Mouse (Mus musculus) CH12.LX (cell line): ENCODE data around the gene Gm5108. TPM values are rescaled to one million over a fixed set of nuclear protein-coding genes. Genes with fewer than 3 reads are reported as not detected.

ENCODE experiments used
- DNase-seq: peaks from one replicate; pipeline ENCODE4 v3.0.0-alpha.2; 2013; ENCODE audit errors: extremely low read depth
- H3K27ac ChIP-seq: 2 replicates; pipeline ENCODE4 v1.5.1; 2012; ENCODE audit warnings: low read depth, mild to moderate bottlenecking, control low read depth, moderate library complexity; ENCODE audit not compliant: insufficient read depth
- H3K27me3 ChIP-seq: replicated peaks from 2 replicates; pipeline ENCODE3; 2012; ENCODE audit warnings: inconsistent platforms
- H3K36me3 ChIP-seq, 2 experiments: replicated peaks in 1 of 2; 2 replicates each; pipeline versions ENCODE3 to v1.6.1; 2012; ENCODE audit warnings: inconsistent platforms in 1 of 2, low read length in 1 of 2, mild to moderate bottlenecking in 1 of 2, mixed read lengths in 1 of 2, moderate library complexity in 1 of 2; ENCODE audit not compliant: control insufficient read depth in 1 of 2, insufficient read depth in 1 of 2
- H3K4me1 ChIP-seq, 2 experiments: 2 replicates each; pipeline ENCODE4 v1.6.1; 2012; ENCODE audit warnings: inconsistent platforms in 1 of 2, moderate library complexity in 1 of 2; ENCODE audit not compliant: insufficient read depth in 2 of 2, control insufficient read depth in 1 of 2
- H3K4me2 ChIP-seq: 2 replicates; pipeline ENCODE4 v1.6.1; 2012; ENCODE audit warnings: low read depth, mild to moderate bottlenecking, control low read depth; ENCODE audit not compliant: poor library complexity, insufficient read depth, severe bottlenecking
- H3K4me3 ChIP-seq, 3 experiments: fragments of 150-350 bp in 1 of 3; sonication (generic) in 1 of 3; replicated peaks in 1 of 3; 2 replicates each; pipeline versions ENCODE3 to v1.5.1; 2011 to 2012; ENCODE audit warnings: low read depth in 2 of 3, low read length in 2 of 3, mild to moderate bottlenecking in 2 of 3, moderate library complexity in 2 of 3, control low read depth in 1 of 3, improper control_type of control experiment in 1 of 3, inconsistent platforms in 1 of 3, mixed read lengths in 1 of 3; ENCODE audit not compliant: poor library complexity in 1 of 3
- H3K79me2 ChIP-seq: replicated peaks from 2 replicates; pipeline ENCODE4 v1.6.1; 2012; ENCODE audit warnings: mild to moderate bottlenecking, moderate library complexity; ENCODE audit not compliant: control insufficient read depth, poor library complexity, insufficient read depth, severe bottlenecking; ENCODE audit errors: extremely low read depth
- H3K9ac ChIP-seq: 2 replicates; pipeline ENCODE4 v1.6.1; 2012; ENCODE audit warnings: low read depth, mild to moderate bottlenecking, control low read depth, moderate library complexity; ENCODE audit not compliant: insufficient read depth
- H3K9me3 ChIP-seq: replicated peaks from 2 replicates; pipeline ENCODE3; 2012; ENCODE audit warnings: low read length, inconsistent platforms, mixed read lengths
- CHD1 ChIP-seq: IDR thresholded peaks from 2 replicates; pipeline ENCODE4 v1.6.1; 2012; ENCODE audit warnings: low read depth, low read length, improper control_type of control experiment, inconsistent platforms
- CHD2 ChIP-seq: IDR thresholded peaks from 2 replicates; pipeline ENCODE4 v1.6.1; 2011; ENCODE audit warnings: low read length, improper control_type of control experiment
- CTCF ChIP-seq, 2 experiments: IDR thresholded peaks in 1 of 2; conservative IDR thresholded peaks in 1 of 2; 2 replicates each; pipeline ENCODE4 v1.5.1; 2011 to 2012; ENCODE audit warnings: low read depth in 2 of 2, low read length in 2 of 2, improper control_type of control experiment in 1 of 2, inconsistent platforms in 1 of 2, mild to moderate bottlenecking in 1 of 2, moderate library complexity in 1 of 2
- E2F4 ChIP-seq: IDR thresholded peaks from 2 replicates; pipeline ENCODE4 v1.6.1; 2011; ENCODE audit warnings: low read depth, low read length, improper control_type of control experiment; ENCODE audit not compliant: insufficient replicate concordance
- EP300 ChIP-seq: IDR thresholded peaks from 2 replicates; pipeline ENCODE4 v1.6.1; 2011; ENCODE audit warnings: low read length, improper control_type of control experiment
- ETS1 ChIP-seq: conservative IDR thresholded peaks from 2 replicates; pipeline ENCODE4 v1.6.1; 2012; ENCODE audit warnings: low read depth, mild to moderate bottlenecking, inconsistent platforms, low read length, improper control_type of control experiment, moderate library complexity
- GABPA ChIP-seq: IDR thresholded peaks from 2 replicates; pipeline ENCODE4 v1.6.1; 2012; ENCODE audit warnings: low read depth, low read length, improper control_type of control experiment, inconsistent platforms; ENCODE audit not compliant: insufficient replicate concordance
- MAFK ChIP-seq: IDR thresholded peaks from 2 replicates; pipeline ENCODE4 v1.6.1; 2011; ENCODE audit warnings: low read length, improper control_type of control experiment; ENCODE audit not compliant: insufficient replicate concordance
- MAZ ChIP-seq: IDR thresholded peaks from 2 replicates; pipeline ENCODE4 v1.6.1; 2012; ENCODE audit warnings: low read depth, mild to moderate bottlenecking, inconsistent platforms, low read length, improper control_type of control experiment, moderate library complexity
- MEF2A ChIP-seq: IDR thresholded peaks from 2 replicates; pipeline ENCODE4 v1.6.1; 2014; ENCODE audit warnings: low read depth, mild to moderate bottlenecking, inconsistent platforms, low read length, improper control_type of control experiment, borderline replicate concordance
- NELFE ChIP-seq: IDR thresholded peaks from 2 replicates; pipeline ENCODE4 v1.6.1; 2011; ENCODE audit warnings: low read depth, low read length, improper control_type of control experiment
- PAX5 ChIP-seq: IDR thresholded peaks from 2 replicates; pipeline ENCODE4 v1.6.1; 2012; ENCODE audit warnings: low read length, inconsistent platforms, mixed read lengths
- RCOR1 ChIP-seq: conservative IDR thresholded peaks from 2 replicates; pipeline ENCODE4 v1.6.1; 2012; ENCODE audit warnings: low read depth, mild to moderate bottlenecking, inconsistent platforms, low read length, improper control_type of control experiment
- SIN3A ChIP-seq: IDR thresholded peaks from 2 replicates; pipeline ENCODE4 v1.6.1; 2012; ENCODE audit warnings: low read length, improper control_type of control experiment, inconsistent platforms
- SMC3 ChIP-seq: IDR thresholded peaks from 2 replicates; pipeline ENCODE4 v1.6.1; 2011; ENCODE audit warnings: low read depth, low read length, improper control_type of control experiment
- TBP ChIP-seq: conservative IDR thresholded peaks from 2 replicates; pipeline ENCODE4 v1.6.1; 2011; ENCODE audit warnings: low read depth, low read length, improper control_type of control experiment
- UBTF ChIP-seq: IDR thresholded peaks from 2 replicates; pipeline ENCODE4 v1.6.1; 2012; ENCODE audit warnings: low read depth, mild to moderate bottlenecking, inconsistent platforms, low read length, improper control_type of control experiment, moderate library complexity
- USF1 ChIP-seq: IDR thresholded peaks from 2 replicates; pipeline ENCODE4 v1.6.1; 2014; ENCODE audit warnings: low read depth, mild to moderate bottlenecking, inconsistent platforms, low read length, improper control_type of control experiment
- USF2 ChIP-seq: conservative IDR thresholded peaks from 2 replicates; pipeline ENCODE4 v1.6.1; 2011; ENCODE audit warnings: low read depth, low read length, improper control_type of control experiment
- ZKSCAN1 ChIP-seq: IDR thresholded peaks from 2 replicates; pipeline ENCODE4 v1.6.1; 2012; ENCODE audit warnings: low read depth, inconsistent platforms, low read length, improper control_type of control experiment, borderline replicate concordance
- dilution Hi-C: fragments of 300-500 bp; cut with MboI; formaldehyde crosslinking; loops from 2 replicates; pipeline ENCODE4 v1.14.3; 2020; ENCODE audit warnings: low sequenced_read_pairs; ENCODE audit not compliant: extremely low pct_unique_long_range_greater_than_20kb, extremely low pct_ligation_motif_present
- in situ Hi-C: fragments of 300-500 bp; cut with MboI; formaldehyde crosslinking; loops from 3 replicates; pipeline ENCODE4 v1.14.3; 2019; ENCODE audit warnings: low sequenced_read_pairs, low pct_ligation_motif_present, low pct_unique_long_range_greater_than_20kb, mixed read lengths
- polyA plus RNA-seq: library from polyadenylated mRNA; unstranded; fragments of >175 nt; gene quantifications from 2 replicates; pipeline ENCODE4 v1.2.1, GENCODE M21; 2012; ENCODE audit warnings: low read depth; ENCODE audit not compliant: insufficient read length
- total RNA-seq, 2 experiments: library from RNA; depleted of rRNA; stranded (reverse); fragments of 300-350 nt in 1 of 2; fragments of >200 nt in 1 of 2; gene quantifications; 2 replicates each; pipeline ENCODE4 v1.2.3; 2012 to 2014

Gm5108 gene
- total and polyA plus RNA-seq, 3 experiments, result not detected

GRCm38 (mm10) chr5:67947006-67947405 lies 5.5 kb downstream of the Gm5108 start:
- no peak for DNase-seq
- in situ Hi-C loops, result no loop called here
- no peak overlapping the region for H3K4me2 ChIP-seq
- H3K4me3 ChIP-seq, result no peak overlapping the region
- no peaks in the 10 kb centered on the region for H3K36me3 ChIP-seq
- TF ChIP-seq CHD1 (no peak), GABPA (no peak), MAZ (no peak), NELFE (no peak), TBP (no peak), SMC3 (no peak), USF1 (no peak), MEF2A (no peak)
- TF ChIP-seq, all 38 proteins: peak for 0
- Histone ChIP-seq H3K79me2 (no peaks in the 10 kb centered on the region), H3K27me3 (no peaks in the 10 kb centered on the region), H3K4me1 (no peaks in the 10 kb centered on the region), H3K27ac (no peak overlapping the region), H3K9me3 (no peaks in the 10 kb centered on the region), H3K9ac (no peak overlapping the region)
- dilution Hi-C loops, result no loop called here

GRCm38 (mm10) chr5:67948074-67948473 lies 6.6 kb downstream of the Gm5108 start:
- Histone ChIP-seq H3K4me2 (no peak overlapping the region), H3K9ac (no peak overlapping the region), H3K27ac (no peak overlapping the region), H3K4me3 (no peak overlapping the region), H3K4me1 (no peaks in the 10 kb centered on the region), H3K79me2 (no peaks in the 10 kb centered on the region), H3K27me3 (no peaks in the 10 kb centered on the region), H3K36me3 (no peaks in the 10 kb centered on the region), H3K9me3 (no peaks in the 10 kb centered on the region)
- TF ChIP-seq USF1, result no peak
- no peak for TF ChIP-seq UBTF
- no peak for TF ChIP-seq CHD2
- TF ChIP-seq RCOR1, result no peak
- no peak for TF ChIP-seq ETS1
- TF ChIP-seq ZKSCAN1, result no peak
- TF ChIP-seq EP300, result no peak
- in situ Hi-C loops (no loop called here), dilution Hi-C loops (no loop called here)
- no peak for DNase-seq

- dilution Hi-C loops, result no loop called here
- no peak for DNase-seq
- TF ChIP-seq E2F4 (no peak), USF2 (no peak), CTCF (conservative IDR thresholded peaks at IDR 0.05 in 1 of 2, IDR thresholded peaks at IDR 0.05 in 1 of 2; ENCODE audit: low read depth in 2 of 2, low read length in 2 of 2) (no peak), MAFK (no peak), MAZ (no peak), ETS1 (no peak), CHD2 (no peak), CHD1 (no peak), SIN3A (no peak), PAX5 (no peak)
- H3K4me1 ChIP-seq, result no peaks in the 10 kb centered on the region
- no peaks in the 10 kb centered on the region for H3K79me2 ChIP-seq
- no peaks in the 10 kb centered on the region for H3K9me3 ChIP-seq
- H3K4me3 ChIP-seq, result no peak overlapping the region
- no peaks in the 10 kb centered on the region for H3K36me3 ChIP-seq
- no peak overlapping the region for H3K4me2 ChIP-seq
- H3K27ac ChIP-seq, result no peak overlapping the region
- H3K9ac ChIP-seq, result no peak overlapping the region
- in situ Hi-C loops, result no loop called here
- H3K27me3 ChIP-seq, result no peaks in the 10 kb centered on the region
Measured at GRCm38 (mm10) chr5:67954097-67954496, 12.6 kb downstream of the Gm5108 start.
